Mouse (Mus musculus): ENCODE data around the gene Notum.

Gene Notum

GRCm38 (mm10) chr11:120661076-120661460 lies at the start of gene Notum:
TSS of gene Notum (minus strand) at chr11:120661175.
- ATAC-seq (ENCODE audit: insufficient number of reproducible peaks, low FRiP score, low TSS enrichment), result no peak

DNA sequence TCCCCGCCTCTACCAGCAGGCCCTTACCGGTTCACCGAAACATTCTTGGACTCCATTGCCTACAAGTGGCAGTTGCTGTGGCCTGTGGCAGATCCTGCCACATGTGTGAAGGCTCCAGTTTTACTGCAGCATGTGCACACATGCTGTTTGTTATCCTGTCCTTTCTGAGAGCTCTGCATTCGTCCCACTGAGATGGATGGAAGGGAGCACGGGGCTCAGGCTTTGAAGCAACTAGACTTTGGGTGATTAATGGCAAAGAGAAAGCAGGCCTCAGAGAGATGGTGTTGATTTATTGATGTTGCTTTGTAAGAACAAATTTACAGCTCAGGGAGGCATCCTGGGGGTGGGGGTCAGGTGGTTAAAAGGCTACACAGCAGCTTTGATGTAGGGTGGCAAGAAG lies 49.7 kb upstream of the Notum start:
- ATAC-seq (ENCODE audit: insufficient number of reproducible peaks, low FRiP score, low TSS enrichment), result no peak

- ATAC-seq (ENCODE audit: insufficient number of reproducible peaks, low FRiP score, low TSS enrichment), result no peak
Observed at GRCm38 (mm10) chr11:120709551-120709950, 48.6 kb upstream of the Notum start.

GRCm38 (mm10) chr11:120707969-120708368 lies 47.0 kb upstream of the Notum start:
- no peak for ATAC-seq (ENCODE audit: insufficient number of reproducible peaks, low FRiP score, low TSS enrichment)

GRCm38 (mm10) chr11:120707225-120707624 lies 46.2 kb upstream of the Notum start:
- no peak for ATAC-seq (ENCODE audit: insufficient number of reproducible peaks, low FRiP score, low TSS enrichment)

GRCm38 (mm10) chr11:120706120-120706519 lies 45.1 kb upstream of the Notum start:
- no peak for ATAC-seq (ENCODE audit: insufficient number of reproducible peaks, low FRiP score, low TSS enrichment)

DNA sequence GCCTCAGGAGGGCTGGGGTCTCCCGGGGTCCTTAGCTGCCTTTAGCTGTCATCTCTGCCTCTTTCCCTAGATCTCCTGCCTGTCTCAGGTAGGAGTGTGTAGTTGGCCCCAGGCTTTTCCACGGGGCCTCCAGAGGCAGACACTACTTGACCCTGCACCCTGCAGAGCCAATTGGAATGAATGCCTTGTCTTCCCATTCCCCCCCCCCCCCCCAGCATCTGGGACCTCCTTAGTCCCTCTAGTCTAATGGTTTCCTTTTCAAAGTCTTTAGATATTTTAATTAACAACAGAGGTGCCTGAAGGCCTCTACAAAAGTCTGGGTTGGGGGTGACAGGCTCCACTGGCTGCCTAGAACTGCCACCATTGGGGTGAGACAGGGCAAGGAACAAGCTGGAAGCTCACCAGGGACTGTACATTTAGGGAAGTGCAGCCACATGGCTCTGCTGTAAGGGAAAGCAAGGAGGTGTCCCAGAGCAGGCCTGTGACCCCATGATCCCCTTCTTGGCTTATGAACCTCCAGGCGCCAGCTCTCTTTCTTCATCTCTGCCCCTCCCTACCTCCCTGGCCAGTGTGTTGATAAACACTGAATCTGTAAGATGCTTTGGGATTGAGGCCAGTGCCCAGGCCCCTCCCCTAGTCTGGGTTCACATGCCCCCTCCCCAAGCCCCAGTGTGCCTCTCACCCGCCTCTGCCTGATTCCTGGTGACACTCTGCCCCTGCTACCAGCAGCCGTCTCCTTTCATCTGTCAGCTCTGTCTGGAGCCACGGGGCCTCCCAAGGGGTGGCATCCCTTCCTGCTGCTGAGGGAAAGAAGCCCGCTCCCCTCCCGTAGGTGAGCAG lies 43.7 kb upstream of the Notum start:
- ATAC-seq (ENCODE audit: insufficient number of reproducible peaks, low FRiP score, low TSS enrichment), result no peak

- no peak for ATAC-seq (ENCODE audit: insufficient number of reproducible peaks, low FRiP score, low TSS enrichment)
Observed at GRCm38 (mm10) chr11:120703696-120704454, 42.9 kb upstream of the Notum start.

- ATAC-seq (ENCODE audit: insufficient number of reproducible peaks, low FRiP score, low TSS enrichment), result no peak
Observed at GRCm38 (mm10) chr11:120697741-120698140, 36.8 kb upstream of the Notum start.

DNA sequence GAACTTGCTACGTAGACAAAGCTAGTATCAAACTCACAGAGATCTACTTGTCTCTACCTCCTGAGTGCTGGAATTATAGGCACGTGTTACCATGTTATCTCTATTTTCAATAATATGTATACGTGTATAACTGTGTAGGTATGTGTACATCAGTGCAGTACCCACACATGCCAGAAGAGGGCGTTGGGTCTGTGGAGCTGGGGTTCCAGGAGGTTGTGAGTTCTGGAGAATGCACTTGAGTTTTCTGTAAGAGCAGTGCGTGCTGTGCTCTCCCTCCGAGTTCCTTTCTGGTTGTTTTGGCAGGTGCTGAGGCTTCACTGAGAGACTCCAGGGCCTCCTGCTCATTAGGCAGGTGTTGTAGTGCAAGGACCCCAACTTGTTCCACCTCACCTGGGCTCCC lies 35.6 kb upstream of the Notum start:
- ATAC-seq (ENCODE audit: insufficient number of reproducible peaks, low FRiP score, low TSS enrichment), result no peak

DNA sequence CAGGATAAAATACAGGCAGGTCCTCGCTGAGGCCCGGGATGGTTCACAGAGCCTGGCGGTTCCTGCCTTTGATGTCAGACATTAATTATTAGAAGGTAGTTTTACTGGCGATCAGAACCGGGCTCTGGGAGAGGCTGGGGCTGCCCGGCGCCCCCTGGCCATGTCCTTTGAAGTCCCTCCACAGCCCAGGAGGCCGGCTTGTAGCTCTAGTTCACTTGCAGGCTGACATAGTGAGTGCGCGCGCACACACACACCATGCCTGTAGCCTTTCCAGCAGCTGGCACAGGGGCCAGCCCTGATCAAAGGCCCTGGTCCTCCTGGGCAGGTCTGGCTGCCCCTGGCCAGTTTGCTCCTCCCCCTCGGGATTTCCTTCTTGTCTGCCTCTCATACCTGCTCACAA lies 34.7 kb upstream of the Notum start:
- no peak for ATAC-seq (ENCODE audit: insufficient number of reproducible peaks, low FRiP score, low TSS enrichment)

DNA sequence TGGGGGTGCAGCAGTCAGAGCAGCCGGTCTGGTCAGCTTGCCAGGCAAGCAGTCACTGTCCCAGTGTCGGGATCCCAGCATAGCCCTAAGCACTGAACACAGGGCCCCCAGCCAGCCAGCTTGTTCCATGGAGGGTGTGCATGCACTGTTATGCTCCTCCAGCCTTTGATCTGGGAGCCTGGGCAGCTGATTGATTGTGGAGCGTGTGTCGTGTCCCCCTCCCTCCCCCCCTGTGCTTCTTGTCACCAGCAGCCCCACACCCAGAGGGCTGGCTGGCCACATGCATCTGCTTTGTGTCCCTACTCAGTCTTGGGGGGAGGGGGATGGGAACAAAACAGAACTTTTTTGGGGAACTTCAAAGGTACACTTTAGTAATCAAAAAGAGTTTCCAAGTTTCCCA lies 34.2 kb upstream of the Notum start:
- no peak for ATAC-seq (ENCODE audit: insufficient number of reproducible peaks, low FRiP score, low TSS enrichment)

DNA sequence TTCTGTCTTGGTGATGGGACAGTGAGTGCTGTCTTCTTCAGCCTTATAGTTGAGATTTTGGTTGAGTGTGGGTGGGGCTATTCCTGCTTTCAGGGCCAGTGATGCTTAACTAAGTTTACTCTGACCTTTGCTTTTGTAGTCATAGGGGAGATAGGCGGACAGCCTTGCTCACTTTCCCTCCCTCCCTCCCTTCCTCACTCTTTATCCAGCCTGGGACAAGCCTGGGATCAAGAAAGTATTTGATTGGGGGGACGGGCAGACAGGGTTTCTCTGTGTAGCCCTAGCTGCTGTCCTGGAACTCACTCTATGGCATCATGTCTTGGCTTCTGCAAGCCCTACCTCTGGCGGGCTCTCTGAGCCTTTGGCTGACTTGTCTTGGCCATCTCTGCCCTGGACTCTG lies 32.5 kb upstream of the Notum start:
- ATAC-seq (ENCODE audit: insufficient number of reproducible peaks, low FRiP score, low TSS enrichment), result no peak

DNA sequence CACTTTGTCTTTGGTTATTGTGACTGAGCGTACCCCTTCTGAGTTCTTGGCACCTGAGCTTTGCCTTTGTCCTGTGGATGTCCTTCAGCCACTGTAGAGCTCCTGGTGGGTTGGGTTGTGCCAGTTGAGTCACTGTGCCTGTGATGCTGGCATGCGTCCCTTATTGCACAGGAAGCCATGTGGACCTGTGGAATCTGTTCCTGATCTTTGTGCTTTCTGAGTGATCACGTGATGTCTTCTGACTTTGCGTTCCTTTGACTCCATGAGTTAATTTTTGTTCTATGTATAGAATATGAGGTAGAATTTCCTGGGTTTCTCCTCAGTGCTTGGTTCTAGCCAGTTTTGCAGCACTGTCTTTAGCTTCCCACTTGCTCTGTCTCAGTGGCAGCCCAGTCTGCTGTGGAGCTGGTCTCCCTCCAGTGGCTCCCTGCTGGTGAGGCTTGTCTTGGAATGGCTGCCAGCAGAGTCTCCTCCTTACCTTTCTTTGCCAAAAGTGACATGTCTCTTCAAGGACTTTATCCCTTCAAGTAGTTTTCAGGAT lies 31.6 kb upstream of the Notum start:
- no peak for ATAC-seq (ENCODE audit: insufficient number of reproducible peaks, low FRiP score, low TSS enrichment)

GRCm38 (mm10) chr11:120689365-120689764 lies 28.4 kb upstream of the Notum start:
- ATAC-seq (ENCODE audit: insufficient number of reproducible peaks, low FRiP score, low TSS enrichment), result no peak

DNA sequence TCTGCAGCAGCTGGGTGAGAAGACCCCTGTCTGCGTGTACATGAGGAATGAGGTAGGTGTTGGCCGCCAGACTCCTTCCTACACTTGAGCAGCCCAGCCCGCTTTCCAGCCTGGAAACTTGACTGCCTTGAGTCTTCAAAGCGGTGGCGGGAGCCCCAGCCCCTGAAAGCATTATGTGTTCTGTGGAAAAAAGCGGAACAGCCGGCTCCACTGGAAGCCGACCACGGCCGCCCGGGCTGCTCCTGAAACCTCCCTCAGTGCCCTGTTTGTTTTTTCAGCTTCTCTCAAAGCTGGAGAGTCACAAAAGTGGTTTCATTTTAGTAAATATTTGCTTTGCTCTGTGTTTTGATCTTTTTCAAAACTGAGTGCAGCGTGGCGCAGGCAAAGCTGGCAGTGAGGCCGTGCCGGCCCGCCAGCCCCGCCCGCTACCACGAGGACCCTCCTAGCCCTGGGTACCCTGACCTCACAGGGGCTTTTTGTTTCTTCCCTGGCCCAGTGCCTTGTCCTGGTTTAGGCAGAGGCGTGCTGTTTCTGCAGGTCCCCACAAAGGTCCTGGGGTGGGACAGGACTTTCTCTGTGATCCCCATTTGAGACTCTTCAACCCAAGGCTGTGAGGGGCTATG lies 25.8 kb upstream of the Notum start:
- no peak for ATAC-seq (ENCODE audit: insufficient number of reproducible peaks, low FRiP score, low TSS enrichment)

GRCm38 (mm10) chr11:120684660-120685059 lies 23.7 kb upstream of the Notum start:
- no peak for ATAC-seq (ENCODE audit: insufficient number of reproducible peaks, low FRiP score, low TSS enrichment)

DNA sequence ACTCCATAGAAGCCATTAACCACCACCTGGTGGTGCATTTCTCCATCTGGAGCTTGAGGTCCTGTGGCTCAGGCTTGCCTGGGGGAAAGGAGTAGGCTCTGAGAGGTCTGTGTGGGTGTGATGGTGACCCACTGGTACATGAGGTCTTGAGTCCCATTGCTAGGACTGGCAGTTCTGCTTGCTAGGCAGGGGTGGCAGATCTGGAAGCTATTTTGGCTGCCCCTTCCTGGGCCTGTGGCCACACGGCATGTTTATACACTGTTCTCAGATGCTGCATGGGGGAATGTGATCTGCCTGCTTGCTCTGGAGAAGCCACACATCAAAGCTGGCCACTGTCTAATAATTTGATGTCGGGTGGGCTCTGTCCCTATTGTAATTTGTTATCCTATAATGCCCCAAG lies 23.1 kb upstream of the Notum start:
- no peak for ATAC-seq (ENCODE audit: insufficient number of reproducible peaks, low FRiP score, low TSS enrichment)

DNA sequence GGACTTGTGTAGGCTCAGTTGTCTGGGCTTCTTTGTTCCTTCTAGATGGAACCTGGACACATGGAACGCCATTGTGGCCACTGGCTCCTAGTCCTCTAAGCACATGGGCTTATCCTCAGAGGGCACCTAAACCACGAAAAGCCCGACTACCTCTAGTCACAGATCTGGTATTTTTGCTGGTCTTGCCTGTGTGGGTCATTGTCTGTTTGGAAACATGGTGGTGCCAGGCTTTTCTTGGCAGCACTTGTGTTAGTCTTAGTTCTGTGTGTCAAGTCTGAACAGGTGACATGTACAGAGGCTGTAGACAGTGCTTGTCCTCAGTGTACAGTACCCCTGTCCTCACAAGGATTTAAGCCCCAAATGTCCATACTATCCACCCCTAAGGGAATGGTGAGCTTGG lies 22.6 kb upstream of the Notum start:
- no peak for ATAC-seq (ENCODE audit: insufficient number of reproducible peaks, low FRiP score, low TSS enrichment)

DNA sequence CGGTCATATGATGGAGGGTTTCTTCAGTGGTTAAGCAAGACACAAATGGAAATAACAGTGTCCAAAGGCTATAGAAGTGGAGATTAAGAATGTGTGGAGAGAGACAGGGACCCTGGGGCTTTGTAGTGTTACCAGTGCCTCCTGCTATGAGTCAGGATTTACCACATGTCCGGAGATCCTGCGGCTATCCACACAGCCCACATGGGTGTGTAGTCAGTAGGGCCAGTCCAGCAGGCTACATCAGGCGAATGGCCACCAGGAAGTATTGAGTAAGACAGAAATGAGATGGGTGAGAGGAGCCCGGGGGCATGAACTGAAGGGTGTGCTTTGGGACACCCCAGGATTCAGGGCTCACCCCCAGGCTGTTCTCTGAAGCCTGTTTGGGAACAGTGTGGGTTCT lies 21.7 kb upstream of the Notum start:
- ATAC-seq (ENCODE audit: insufficient number of reproducible peaks, low FRiP score, low TSS enrichment), result no peak

DNA sequence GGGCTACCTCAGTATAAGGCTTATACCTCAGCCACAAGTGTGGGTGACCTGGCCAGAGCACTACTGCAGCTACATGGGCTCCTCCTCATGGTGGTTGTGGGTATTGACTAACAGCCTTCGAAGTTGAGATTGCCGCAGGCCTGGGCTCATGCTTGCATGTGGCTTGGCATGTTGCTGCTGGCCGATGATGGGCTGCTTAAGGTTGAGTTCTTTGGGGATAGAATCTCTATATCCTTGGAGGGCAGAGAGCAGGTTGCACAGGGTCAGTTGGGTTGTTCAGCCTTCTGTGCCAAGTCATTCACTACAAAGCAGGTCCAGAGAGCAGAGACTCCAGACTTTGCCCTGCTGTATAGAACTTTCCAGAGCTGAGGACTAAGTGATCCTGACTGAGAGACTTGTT lies 18.9 kb upstream of the Notum start:
- ATAC-seq (ENCODE audit: insufficient number of reproducible peaks, low FRiP score, low TSS enrichment), result no peak

All from cerebellum, adult (tissue).